Mouse (Mus musculus): ENCODE measurements around the gene Akap9. TPM values are rescaled to one million over a fixed set of nuclear protein-coding genes. Genes with fewer than 3 reads are reported as not detected.

The Akap9 gene
- polyA plus RNA-seq (2015; fragmentation: Nextera tagmentation; extraction: Ambion mirVana) = 51.2 and 60.8 TPM in 2 replicates

GRCm38 (mm10) chr5:3927801-3928689 lies at the start of gene Akap9:
Akap9 (plus strand) TSS chr5:3928054.

DNA sequence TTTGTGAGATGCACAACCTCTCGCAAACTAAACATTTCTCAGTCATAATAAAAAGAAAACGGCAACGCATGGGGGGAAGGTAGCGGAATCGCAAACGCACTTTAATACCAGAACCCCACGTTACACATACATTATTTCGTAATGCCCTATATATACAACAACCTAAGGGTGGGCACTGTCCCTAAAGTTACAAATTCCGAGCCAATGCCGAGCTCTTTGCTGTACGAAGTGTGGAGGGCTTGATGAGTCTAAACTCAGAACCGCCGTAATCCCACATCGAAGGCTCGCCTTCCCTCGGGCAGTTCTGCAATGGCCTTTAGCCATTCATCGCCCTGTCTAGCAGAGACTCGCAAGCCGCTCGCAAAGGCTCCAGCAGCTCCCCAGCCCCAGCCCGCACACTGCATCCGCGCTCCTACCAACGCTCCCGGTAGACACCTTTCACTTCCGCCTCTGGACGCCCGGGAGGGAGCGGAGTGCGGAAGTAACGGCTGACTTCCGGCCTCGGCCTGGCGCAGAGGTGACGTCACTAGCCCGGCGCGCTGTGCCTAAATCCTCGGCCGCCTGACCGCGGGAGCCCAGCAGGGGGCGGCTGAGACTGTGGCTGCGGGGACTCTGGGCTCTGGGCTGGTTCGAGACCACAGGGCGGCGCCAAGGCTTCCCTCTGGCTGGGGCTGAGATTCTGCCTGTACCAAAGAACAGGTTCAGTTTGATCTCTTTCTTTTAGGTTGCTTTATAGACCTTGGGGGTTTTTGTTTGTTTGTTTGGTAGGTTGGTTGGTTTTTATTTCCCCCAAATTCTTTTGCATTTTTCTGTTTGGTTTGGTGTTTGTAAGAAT lies 34.2 kb upstream of the Akap9 start, which contains the start of gene Mterf1a:
Gene Mterf1a (minus strand): TSS at position 475 of the 835 bp plus-strand sequence.

DNA sequence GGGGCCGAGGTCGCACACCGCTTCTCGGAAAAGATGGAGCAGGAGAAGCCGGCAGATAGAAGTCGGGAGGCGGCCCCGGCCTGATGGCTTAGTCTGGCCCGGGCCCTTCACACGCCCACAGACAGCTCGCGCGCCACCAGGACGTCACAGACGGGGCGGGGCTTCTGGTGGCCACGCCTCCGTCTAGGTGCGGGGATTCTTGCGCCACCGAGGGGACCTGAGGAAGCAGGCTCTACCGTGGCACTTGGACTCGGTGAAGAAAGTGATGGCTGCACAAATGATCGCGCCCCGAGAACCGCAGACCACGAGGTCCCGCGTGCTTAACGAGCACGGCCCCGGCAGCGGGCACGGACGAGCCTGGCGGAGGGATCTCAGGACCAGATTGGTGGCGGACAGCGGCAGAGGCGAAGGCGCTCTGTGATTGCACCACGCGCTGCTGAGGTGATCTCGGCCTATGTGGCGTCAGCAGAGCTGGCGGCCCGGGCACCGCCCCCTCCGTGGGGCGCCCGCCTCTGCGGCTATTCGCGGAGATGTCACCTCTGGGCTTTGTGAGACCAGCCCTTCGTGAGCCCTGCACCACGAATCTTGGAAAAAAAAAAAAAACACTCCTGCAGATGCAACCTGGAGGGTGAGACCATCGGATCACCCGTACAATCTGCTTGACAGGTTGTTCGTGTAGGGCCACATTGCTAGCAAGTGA lies 176.6 kb downstream of the Akap9 start, which contains the start of gene Cyp51:
Gene Cyp51 (minus strand): TSS at position 406 of the 700 bp plus-strand sequence.

Other genes with a start within 250 kb of the Akap9 start
- 5.6 and 6.7 TPM in 2 replicates for gene Ankib1, start 125.1 kb upstream of the Akap9 start, polyA plus RNA-seq (2015; fragmentation: Nextera tagmentation; extraction: Ambion mirVana)
- gene Krit1, start 124.9 kb upstream of the Akap9 start, polyA plus RNA-seq (2015; fragmentation: Nextera tagmentation; extraction: Ambion mirVana) = 29.3 and 31.4 TPM in 2 replicates
- gene Lrrd1, start 82.9 kb upstream of the Akap9 start, polyA plus RNA-seq (2015; fragmentation: Nextera tagmentation; extraction: Ambion mirVana) = 0.05 and 0.07 TPM in 2 replicates
- gene Mterf1a, start 34.1 kb upstream of the Akap9 start, polyA plus RNA-seq (2015; fragmentation: Nextera tagmentation; extraction: Ambion mirVana) = 6.8 and 7.5 TPM in 2 replicates
- gene Cyp51, start 176.7 kb downstream of the Akap9 start, polyA plus RNA-seq (2015; fragmentation: Nextera tagmentation; extraction: Ambion mirVana) = 7.8 and 8.5 TPM in 2 replicates